Mouse (Mus musculus) liver, embryonic 12.5 days (tissue): ENCODE measurements around the gene Lpxn. TPM values are rescaled to one million over a fixed set of nuclear protein-coding genes. Genes with fewer than 3 reads are reported as not detected.

Experiments
- polyA plus RNA-seq: library from polyadenylated mRNA; unstranded; fragments of >200 nt; fragmentation: Nextera tagmentation; extraction: Ambion mirVana; gene quantifications from 2 replicates; pipeline ENCODE4 v1.2.1, GENCODE M21; 2016

Gene Lpxn
- polyA plus RNA-seq, 1 experiment from 2014 or later: 1.4 TPM

Other genes starting within 250 kb of the Lpxn start
- 0.57 and 0.68 TPM in 2 replicates for gene Gm4952, start 196.2 kb upstream of the Lpxn start, polyA plus RNA-seq
- gene Glyat, start 162.9 kb upstream of the Lpxn start, polyA plus RNA-seq: 0.33 TPM in 1 of 2 replicates, not detected in the other
- gene Olfr1442, start 125.8 kb upstream of the Lpxn start, polyA plus RNA-seq: not detected in 2 replicates
- not detected in 2 replicates for gene Olfr1443, start 118.1 kb upstream of the Lpxn start, polyA plus RNA-seq
- 0.38 and 0.44 TPM in 2 replicates for gene Keg1, start 100.4 kb upstream of the Lpxn start, polyA plus RNA-seq
- gene Cntf, start 30.6 kb upstream of the Lpxn start, polyA plus RNA-seq: 1.0 and 1.1 TPM in 2 replicates
- 11.6 and 12.4 TPM in 2 replicates for gene Zfp91, start 67 bp upstream of the Lpxn start, polyA plus RNA-seq
- not detected in 2 replicates for gene Gm5244, start 50.5 kb downstream of the Lpxn start, polyA plus RNA-seq
- not detected in 2 replicates for gene Olfr1444, start 61.1 kb downstream of the Lpxn start, polyA plus RNA-seq
- not detected in 2 replicates for gene Olfr1445, start 87.7 kb downstream of the Lpxn start, polyA plus RNA-seq
- not detected in 2 replicates for gene Olfr1446, start 97.3 kb downstream of the Lpxn start, polyA plus RNA-seq
- gene Olfr1447, start 107.5 kb downstream of the Lpxn start, polyA plus RNA-seq: not detected in 2 replicates
- not detected in 2 replicates for gene Olfr1448, start 128.2 kb downstream of the Lpxn start, polyA plus RNA-seq
- not detected in 2 replicates for gene Olfr1449, start 134.6 kb downstream of the Lpxn start, polyA plus RNA-seq
- gene Olfr1450, start 154.1 kb downstream of the Lpxn start, polyA plus RNA-seq: not detected in 2 replicates
- not detected in 2 replicates for gene Olfr1451, start 198.8 kb downstream of the Lpxn start, polyA plus RNA-seq
- not detected in 2 replicates for gene Olfr1453, start 232.1 kb downstream of the Lpxn start, polyA plus RNA-seq